Mouse (Mus musculus): Measurements from ENCODE around the gene Pde4b.
"Not testable (repeated sequence)": the region's sequence is repeated elsewhere in the genome, so short reads cannot be mapped to it uniquely, and the experiment has no call there.

The Pde4b gene

DNA sequence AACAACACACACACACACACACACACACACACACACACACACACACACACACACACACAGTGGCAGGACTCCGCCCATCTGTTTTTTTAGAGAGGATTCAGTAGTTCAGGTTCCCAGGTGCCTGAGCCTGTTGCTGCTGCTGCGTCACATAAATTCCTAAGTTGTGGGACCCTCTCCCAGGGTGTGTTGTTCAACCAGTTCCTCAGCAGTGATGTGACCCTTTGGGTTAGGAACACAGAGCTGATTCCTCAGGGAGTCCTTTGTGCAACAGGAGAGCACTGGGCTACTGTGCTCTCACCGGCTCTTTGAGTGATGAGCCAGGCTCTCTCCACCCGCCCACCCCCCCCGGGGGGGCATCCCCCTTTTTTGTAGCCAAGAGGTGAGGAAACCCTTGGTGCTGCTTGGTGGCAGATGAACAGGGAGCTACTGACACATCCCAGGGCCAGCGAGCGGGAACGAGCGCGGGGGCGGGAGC is at the start of gene Pde4b:
Gene Pde4b (plus strand): TSS at position 453 of the 475 bp plus-strand sequence.
- no peak for DNase-seq (ENCODE audit: low spot score in 2 of 2)

GRCm38 (mm10) chr4:102040190-102040589 is 47.2 kb upstream of the Pde4b start:
- no peak for DNase-seq (ENCODE audit: low spot score in 2 of 2)

- DNase-seq (ENCODE audit: low spot score in 2 of 2), result no peak
These were observed 41.9 kb upstream of the Pde4b start for GRCm38 (mm10) chr4:102045183-102046140.

- DNase-seq (ENCODE audit: low spot score in 2 of 2), result not testable (repeated sequence)
These were observed 38.0 kb upstream of the Pde4b start for GRCm38 (mm10) chr4:102049368-102049767.

GRCm38 (mm10) chr4:102061322-102061721 is 26.0 kb upstream of the Pde4b start:
- no peak for DNase-seq (ENCODE audit: low spot score in 2 of 2)

DNA sequence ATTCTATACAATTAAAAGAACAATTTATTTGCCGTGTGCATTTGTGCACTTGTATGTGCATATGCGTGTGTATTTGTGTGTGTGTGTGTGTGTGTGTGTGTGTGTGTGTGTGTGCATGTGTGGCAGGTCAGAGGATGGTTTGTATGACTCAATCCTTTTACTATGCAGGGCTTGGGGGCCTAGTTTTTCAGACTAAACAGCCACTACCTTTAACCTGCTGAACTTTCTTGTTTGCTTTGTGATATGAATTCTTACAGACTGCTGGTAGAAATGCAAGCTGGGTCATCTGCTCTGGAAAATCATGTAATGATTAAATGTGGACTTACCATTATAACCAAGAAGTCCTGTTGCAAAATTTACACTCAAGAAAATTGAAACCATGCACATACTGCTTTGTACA is 18.0 kb upstream of the Pde4b start:
- no peak for DNase-seq (ENCODE audit: low spot score in 2 of 2)

GRCm38 (mm10) chr4:102086336-102086735 is 1.0 kb upstream of the Pde4b start:
- no peak for DNase-seq (ENCODE audit: low spot score in 2 of 2)

DNA sequence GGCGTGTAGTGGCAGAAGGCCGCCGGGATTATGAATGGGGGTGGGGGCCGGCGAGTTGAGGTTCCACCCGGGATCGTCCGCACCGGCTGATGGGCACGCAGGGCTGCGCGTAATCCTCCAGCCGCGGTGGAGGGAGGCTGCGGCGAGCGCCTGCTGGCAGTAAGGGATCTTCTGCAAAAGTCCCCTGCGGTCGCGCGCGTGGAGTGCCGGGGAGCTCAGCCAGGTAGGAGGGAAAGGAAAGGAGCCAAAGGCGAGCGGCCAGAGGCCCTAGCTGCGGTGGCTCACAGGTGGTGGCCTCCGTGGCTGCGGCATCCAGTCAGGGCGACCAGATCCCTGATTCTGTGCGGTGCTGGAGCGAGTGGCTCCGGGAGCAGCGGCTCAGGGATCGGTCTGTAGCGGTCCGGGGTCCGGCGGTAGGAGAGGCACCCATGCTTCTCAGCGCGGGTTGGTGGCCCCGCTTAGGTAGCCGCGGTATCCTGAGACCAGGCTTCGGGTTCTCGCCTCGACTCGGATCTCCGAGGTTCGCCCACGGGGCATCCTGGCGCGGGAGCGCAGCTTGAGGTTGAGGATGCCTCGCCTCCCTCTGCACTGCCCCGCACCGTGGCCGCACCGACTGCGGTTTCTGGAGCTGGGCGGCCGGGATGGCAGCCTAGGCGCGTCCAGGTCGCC is 357 bp downstream of the Pde4b start:
- no peak for DNase-seq (ENCODE audit: low spot score in 2 of 2)

- no peak for DNase-seq (ENCODE audit: low spot score in 2 of 2)
These were observed 1.0 kb downstream of the Pde4b start for GRCm38 (mm10) chr4:102088235-102088867.

DNA sequence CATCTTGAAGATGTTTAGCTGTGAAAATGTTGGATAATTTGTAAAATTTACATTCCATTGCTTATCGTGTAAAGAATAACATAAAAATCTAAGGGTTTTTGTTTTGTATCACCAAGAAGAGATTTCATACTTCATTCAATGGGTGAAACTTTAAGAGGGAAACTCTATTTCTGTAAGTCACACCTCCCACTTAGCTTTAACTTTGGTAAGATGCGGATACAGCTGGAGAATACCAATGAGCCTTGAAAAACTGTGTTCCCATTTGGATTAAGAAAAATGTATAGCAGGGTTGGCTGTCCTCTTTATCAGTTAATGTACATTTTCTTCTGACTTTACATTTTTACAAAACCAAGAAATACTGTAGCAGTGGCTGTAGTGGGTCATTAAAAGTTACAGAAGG is 8.5 kb downstream of the Pde4b start:
- no peak for DNase-seq (ENCODE audit: low spot score in 2 of 2)

DNA sequence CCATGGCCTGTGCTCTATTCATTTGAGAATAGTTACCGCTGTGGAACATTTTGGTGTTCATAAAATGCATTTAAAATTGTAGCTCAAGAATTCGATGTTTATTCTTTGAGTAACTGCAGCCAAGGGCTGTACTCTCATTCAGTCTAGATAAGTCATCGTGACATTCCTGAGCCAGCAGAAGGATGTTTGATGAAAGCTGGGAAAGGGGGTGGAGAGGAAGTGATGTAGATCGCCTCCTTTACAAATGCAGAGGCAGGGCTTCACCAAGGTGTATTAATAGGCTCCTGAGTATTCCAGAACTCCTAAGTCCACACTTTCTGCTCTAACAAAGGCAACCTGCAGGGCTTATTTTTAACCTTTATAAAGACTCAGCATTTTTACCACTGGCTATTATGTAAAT is 14.9 kb downstream of the Pde4b start:
- DNase-seq (ENCODE audit: low spot score in 2 of 2), result no peak

DNA sequence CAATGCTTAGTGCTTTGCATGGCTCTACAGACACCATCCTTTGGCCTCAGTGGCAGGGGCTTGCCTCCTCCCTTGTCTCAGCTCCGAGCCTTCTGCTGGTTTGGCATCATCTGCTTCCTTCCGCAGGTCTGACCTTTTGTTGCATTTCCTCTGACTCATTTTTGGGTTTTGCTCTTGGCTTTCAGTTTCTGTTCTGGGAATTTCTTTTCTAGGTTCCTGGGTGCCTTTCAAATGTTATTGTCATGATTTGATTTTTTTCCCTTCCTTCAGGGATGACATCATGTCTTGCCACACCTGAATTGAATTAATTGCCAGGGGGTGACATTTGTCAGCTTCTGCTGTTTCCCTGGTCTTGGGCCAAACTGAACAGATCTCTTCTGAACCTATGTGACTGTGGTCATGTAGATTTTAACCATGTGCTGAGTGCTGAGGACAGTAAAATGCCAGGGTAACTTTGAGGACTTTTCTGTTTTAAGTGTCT is 17.2 kb downstream of the Pde4b start:
- DNase-seq (ENCODE audit: low spot score in 2 of 2), result no peak

- DNase-seq (ENCODE audit: low spot score in 2 of 2), result no peak
These were observed 19.4 kb downstream of the Pde4b start for GRCm38 (mm10) chr4:102106771-102107170.

DNA sequence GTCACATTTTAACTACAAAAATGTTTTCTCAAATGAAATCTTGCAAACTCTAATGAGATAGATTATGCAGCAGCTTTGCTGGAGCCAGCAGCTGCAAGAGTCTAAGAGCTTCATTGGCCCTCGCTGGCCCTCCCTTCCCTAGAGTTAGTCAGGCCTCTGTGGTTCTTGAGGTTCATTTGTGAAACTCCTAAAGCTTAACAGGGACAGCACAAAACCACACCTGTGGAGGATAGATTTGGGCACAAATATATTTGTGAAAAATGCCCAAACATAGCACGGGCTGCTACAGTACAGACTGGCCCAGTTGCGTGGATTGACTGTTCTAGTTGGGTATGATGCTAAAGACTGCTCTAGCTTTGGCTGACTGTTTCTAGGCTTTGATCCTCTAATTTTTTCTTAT is 32.1 kb downstream of the Pde4b start:
- no peak for DNase-seq (ENCODE audit: low spot score in 2 of 2)

GRCm38 (mm10) chr4:102136366-102136849 is 49.1 kb downstream of the Pde4b start:
- no peak for DNase-seq (ENCODE audit: low spot score in 2 of 2)

DNA sequence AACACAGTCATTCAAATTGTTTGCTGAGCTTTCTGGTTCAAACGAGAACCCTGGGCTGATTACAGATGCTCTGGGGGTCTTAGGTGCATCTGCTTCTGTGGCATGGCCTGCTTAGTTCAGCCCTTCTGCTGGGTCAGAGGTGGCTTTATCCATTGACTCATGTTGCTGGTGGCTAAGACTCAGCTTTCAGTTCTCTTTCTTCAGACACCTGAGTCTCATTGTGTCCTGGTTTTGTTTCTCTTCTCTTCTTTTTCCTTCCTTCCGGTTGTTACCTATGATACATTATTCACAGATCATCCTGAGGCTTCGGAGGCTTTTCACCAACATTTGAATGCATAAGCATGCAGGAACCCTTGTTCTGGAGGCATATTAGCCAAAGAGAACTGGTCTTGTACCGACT is 51.0 kb downstream of the Pde4b start:
- no peak for DNase-seq (ENCODE audit: low spot score in 2 of 2)

DNA sequence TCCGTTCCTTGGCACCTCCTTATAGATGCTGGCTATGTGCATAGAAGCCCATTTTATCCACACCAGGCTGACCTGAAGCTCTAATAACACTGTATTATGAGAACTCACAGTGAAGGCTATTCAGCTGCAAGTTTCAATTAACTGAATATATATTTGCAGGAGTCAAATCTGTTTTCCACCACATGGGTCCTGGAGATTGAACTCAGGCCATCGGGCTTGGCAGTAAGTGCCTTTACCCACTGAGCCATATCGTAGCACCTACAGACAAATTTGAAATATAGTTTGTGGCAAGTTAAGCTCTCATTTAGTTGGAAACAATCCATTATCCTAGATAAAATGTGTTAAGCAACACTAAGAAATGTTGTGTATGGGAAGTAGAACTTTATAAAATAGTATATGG is 53.9 kb downstream of the Pde4b start:
- no peak for DNase-seq (ENCODE audit: low spot score in 2 of 2)

DNA sequence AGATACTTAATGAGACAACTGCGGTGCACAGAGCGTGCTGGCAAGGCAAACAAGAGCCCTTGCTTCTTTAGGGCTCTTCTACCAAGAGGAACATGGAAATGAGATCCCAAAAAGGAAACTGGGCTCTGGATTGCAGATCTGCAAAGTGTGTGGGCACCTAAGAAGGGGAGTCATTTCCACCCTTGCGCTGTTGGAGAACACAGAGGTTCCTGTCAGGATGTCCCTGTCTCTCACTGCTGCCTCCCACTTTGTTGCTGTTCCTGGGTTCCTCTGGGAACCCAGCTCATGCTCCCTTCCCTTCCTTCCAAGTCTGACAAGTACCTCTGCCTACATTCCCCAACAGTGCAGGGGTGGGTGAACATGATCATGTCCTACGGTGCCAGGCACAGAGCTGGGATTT is 61.4 kb downstream of the Pde4b start:
- no peak for DNase-seq (ENCODE audit: low spot score in 2 of 2)

DNA sequence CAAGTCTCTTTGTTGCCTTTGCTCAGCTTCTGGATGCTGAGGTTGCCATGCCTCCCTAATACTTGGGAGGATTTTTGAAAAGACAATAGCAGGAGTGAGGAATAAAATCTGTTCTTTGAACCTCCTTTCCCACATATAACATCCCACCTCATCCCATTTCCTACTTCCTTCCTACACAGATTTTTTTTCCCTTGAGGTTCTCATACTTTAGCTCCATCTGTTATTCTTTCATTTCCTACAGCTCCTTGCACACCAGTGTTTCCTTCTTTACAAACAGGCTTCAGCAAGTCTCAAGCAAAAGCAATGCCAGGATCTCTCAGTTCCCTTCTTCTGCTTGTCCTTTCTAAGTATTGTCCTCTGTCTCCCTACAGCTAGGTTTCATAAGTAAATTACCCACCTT is 71.8 kb downstream of the Pde4b start:
- DNase-seq (ENCODE audit: low spot score in 2 of 2), result no peak

DNA sequence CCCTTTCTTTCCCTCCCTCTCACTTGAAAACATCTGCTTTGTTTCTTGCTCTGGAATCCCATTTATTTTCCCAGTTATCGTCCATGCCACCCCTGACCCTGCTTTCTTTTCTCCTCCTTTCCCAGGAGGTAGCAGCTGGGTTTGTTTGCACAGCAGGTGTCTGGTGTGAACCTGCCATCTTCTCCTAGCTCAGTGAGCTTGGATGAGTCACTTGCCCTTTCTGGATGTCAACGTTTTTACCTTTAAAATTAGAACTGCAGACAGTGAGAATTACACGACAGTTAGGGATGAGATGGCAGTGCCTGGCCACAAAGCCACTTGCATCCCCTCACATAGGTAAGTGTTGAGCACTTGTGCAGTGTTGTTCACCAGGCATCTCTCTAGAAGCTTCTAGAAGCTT is 84.3 kb downstream of the Pde4b start:
- DNase-seq (ENCODE audit: low spot score in 2 of 2), result no peak

DNA sequence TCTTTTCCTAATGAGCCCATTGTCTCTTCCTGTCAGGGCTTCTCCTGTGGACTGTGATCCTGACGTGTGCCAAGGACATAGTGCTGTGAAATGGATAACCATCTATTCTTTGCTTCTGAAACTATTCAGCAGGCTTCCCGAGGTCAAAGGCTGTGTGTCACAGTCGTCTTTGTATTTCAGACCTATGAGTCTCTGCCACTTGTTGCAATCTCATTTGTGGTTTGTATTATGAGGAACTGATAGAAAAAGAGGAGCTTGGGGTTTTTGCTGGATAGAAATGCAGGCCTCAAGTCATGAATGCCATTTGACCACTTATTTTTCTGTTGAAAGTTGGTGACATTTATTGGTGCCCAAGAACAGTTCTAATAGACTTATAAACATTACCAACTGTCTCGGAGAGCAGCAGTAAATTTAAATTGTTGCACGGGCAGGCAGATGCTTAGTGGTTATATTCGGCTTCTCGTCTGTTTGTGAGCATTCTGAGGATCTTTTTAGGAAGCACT is 85.4 kb downstream of the Pde4b start:
- DNase-seq (ENCODE audit: low spot score in 2 of 2), result no peak

- DNase-seq (ENCODE audit: low spot score in 2 of 2), result no peak
These were observed 88.6 kb downstream of the Pde4b start for GRCm38 (mm10) chr4:102175985-102176384.
